Mouse (Mus musculus): ENCODE data around the gene Mettl7a1. TPM values are rescaled to one million over a fixed set of nuclear protein-coding genes. Genes with fewer than 3 reads are reported as not detected.

Gene Mettl7a1
- total RNA-seq, 1 experiment: 11.6 TPM

DNA sequence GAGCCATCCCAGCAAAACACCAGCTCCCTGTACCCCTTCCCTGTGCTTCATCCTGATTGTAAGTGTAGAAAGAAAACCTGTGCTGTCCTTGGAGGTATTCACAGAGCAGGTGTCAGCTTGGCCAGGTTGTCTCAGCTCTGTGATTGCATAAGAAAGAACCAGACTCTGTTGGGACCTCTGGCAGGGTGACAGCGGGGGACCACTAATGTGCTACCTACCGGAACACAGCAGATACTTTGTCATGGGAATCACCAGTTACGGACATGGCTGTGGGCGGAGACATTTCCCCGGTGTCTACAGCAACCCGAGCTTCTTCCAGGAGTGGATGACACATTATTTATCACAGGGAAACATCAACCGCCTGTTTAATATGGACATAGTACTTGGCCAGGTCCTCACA lies 11.6 kb upstream of the Mettl7a1 start:
- TF ChIP-seq CHD2 (IDR thresholded peaks at IDR 0.05; ENCODE audit: low read depth, low read length): no peak
- no peak for TF ChIP-seq ZNF384 (IDR thresholded peaks at IDR 0.05; ENCODE audit: low read depth, low read length)
- no peak for TF ChIP-seq ZC3H11A (IDR thresholded peaks at IDR 0.05; ENCODE audit: borderline replicate concordance, low read depth, low read length)
- no peak for TF ChIP-seq MAFK (IDR thresholded peaks at IDR 0.05; ENCODE audit: insufficient read depth, low read depth, low read length)
- no peak for TF ChIP-seq HCFC1 (IDR thresholded peaks at IDR 0.05; ENCODE audit: borderline replicate concordance, insufficient read depth, low read length)
- H3K4me3 ChIP-seq (ENCODE audit: insufficient read depth in 1 of 2, low read depth in 1 of 2, low read length in 2 of 2, poor library complexity in 1 of 2, severe bottlenecking in 1 of 2): no peak overlapping the region
- in situ Hi-C loops (cut with MboI; ENCODE audit: low sequenced_read_pairs in 2 of 2, unreplicated experiment in 2 of 2): no loop called here
- no peak overlapping the region for H3K27ac ChIP-seq (ENCODE audit: insufficient read depth, low read depth, low read length, poor library complexity, severe bottlenecking)
- H3K9me3 ChIP-seq (ENCODE audit: control insufficient read depth, insufficient read depth, low read depth, low read length): no peaks in the 10 kb centered on the region
- peaks cover 4 to 14% of the 10 kb centered on the region in 2 experiments; a peak in 3 of 4 replicates for H3K4me1 ChIP-seq (ENCODE audit: control insufficient read depth in 2 of 2, insufficient read depth in 2 of 2, low read length in 2 of 2, poor library complexity in 1 of 2)
- DNase-seq (ENCODE audit: low read depth, low spot score): no peak
- H3K36me3 ChIP-seq (ENCODE audit: control insufficient read depth, insufficient read depth, low read length, poor library complexity, severe bottlenecking): no peaks in the 10 kb centered on the region
- H3K9ac ChIP-seq (ENCODE audit: insufficient read depth, low read depth, low read length, poor library complexity, severe bottlenecking): no peak overlapping the region

DNA sequence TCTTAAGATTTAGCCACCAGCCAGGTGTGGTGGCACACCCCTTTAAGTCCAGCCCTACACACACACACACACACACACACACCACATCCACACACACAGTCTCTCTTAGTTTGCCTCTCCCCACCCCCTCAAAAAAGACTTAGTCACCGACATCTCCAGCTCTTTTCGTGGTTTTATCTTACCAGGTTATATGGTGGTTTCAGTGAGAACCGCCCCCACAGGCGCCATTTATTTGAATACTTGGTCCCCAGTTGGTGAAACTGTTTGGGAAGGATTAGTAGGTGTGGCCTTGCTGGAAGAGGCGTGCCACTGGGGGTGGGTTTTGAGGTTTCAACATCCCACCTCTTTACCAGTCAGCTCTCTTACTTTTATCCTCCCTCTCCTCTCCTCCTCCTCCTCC lies 6.1 kb upstream of the Mettl7a1 start:
- TF ChIP-seq MAFK (IDR thresholded peaks at IDR 0.05; ENCODE audit: insufficient read depth, low read depth, low read length): no peak
- TF ChIP-seq CHD2 (IDR thresholded peaks at IDR 0.05; ENCODE audit: low read depth, low read length): no peak
- TF ChIP-seq ZC3H11A (IDR thresholded peaks at IDR 0.05; ENCODE audit: borderline replicate concordance, low read depth, low read length): no peak
- no peak for TF ChIP-seq ZNF384 (IDR thresholded peaks at IDR 0.05; ENCODE audit: low read depth, low read length)
- no peak for TF ChIP-seq HCFC1 (IDR thresholded peaks at IDR 0.05; ENCODE audit: borderline replicate concordance, insufficient read depth, low read length)
- Histone ChIP-seq H3K4me1 (ENCODE audit: control insufficient read depth in 2 of 2, insufficient read depth in 2 of 2, low read length in 2 of 2, poor library complexity in 1 of 2) (peaks cover 5 to 15% of the 10 kb centered on the region in 2 experiments; a peak in 3 of 4 replicates), H3K4me3 (ENCODE audit: insufficient read depth in 1 of 2, low read depth in 1 of 2, low read length in 2 of 2, poor library complexity in 1 of 2, severe bottlenecking in 1 of 2) (no peak overlapping the region), H3K9me3 (ENCODE audit: control insufficient read depth, insufficient read depth, low read depth, low read length) (no peaks in the 10 kb centered on the region), H3K27ac (ENCODE audit: insufficient read depth, low read depth, low read length, poor library complexity, severe bottlenecking) (no peak overlapping the region), H3K36me3 (ENCODE audit: control insufficient read depth, insufficient read depth, low read length, poor library complexity, severe bottlenecking) (no peaks in the 10 kb centered on the region), H3K9ac (ENCODE audit: insufficient read depth, low read depth, low read length, poor library complexity, severe bottlenecking) (no peak overlapping the region)
- DNase-seq (ENCODE audit: low read depth, low spot score): no peak
- in situ Hi-C loops (cut with MboI; ENCODE audit: low sequenced_read_pairs in 2 of 2, unreplicated experiment in 2 of 2): no loop called here

DNA sequence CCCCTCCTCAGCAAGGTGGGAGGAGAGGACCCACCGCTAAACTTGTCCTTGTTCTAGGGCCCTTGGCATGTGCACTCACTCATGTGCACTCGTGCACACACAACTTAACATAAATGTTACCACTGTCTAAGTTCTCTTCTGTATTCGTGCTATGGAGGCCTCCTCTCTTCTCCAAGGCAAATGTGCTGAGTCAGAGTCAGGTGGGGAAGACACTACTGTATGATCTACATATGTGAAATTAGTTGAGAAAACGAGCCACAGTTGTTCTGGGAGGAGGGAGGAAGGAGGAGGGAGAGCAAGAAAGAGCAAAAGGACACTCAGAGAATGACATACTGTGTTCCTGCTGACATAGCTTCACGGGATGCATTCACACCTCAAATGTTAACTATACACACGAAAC lies 3.4 kb upstream of the Mettl7a1 start:
- H3K9ac ChIP-seq (ENCODE audit: insufficient read depth, low read depth, low read length, poor library complexity, severe bottlenecking): no peak overlapping the region
- DNase-seq (ENCODE audit: low read depth, low spot score): no peak
- no peaks in the 10 kb centered on the region for H3K36me3 ChIP-seq (ENCODE audit: control insufficient read depth, insufficient read depth, low read length, poor library complexity, severe bottlenecking)
- TF ChIP-seq ZC3H11A (IDR thresholded peaks at IDR 0.05; ENCODE audit: borderline replicate concordance, low read depth, low read length) (no peak), MAFK (IDR thresholded peaks at IDR 0.05; ENCODE audit: insufficient read depth, low read depth, low read length) (peak; percentile 88), HCFC1 (IDR thresholded peaks at IDR 0.05; ENCODE audit: borderline replicate concordance, insufficient read depth, low read length) (no peak), ZNF384 (IDR thresholded peaks at IDR 0.05; ENCODE audit: low read depth, low read length) (no peak), CHD2 (IDR thresholded peaks at IDR 0.05; ENCODE audit: low read depth, low read length) (no peak)
- H3K27ac ChIP-seq (ENCODE audit: insufficient read depth, low read depth, low read length, poor library complexity, severe bottlenecking): peak overlapping the region; percentile 10; the same call in 1 of the 2 replicates
- no peak overlapping the region for H3K4me3 ChIP-seq (ENCODE audit: insufficient read depth in 1 of 2, low read depth in 1 of 2, low read length in 2 of 2, poor library complexity in 1 of 2, severe bottlenecking in 1 of 2)
- in situ Hi-C loops (cut with MboI; ENCODE audit: low sequenced_read_pairs in 2 of 2, unreplicated experiment in 2 of 2): no loop called here
- H3K9me3 ChIP-seq (ENCODE audit: control insufficient read depth, insufficient read depth, low read depth, low read length): no peaks in the 10 kb centered on the region
- peaks cover 6 to 15% of the 10 kb centered on the region in 2 experiments; a peak in 3 of 4 replicates for H3K4me1 ChIP-seq (ENCODE audit: control insufficient read depth in 2 of 2, insufficient read depth in 2 of 2, low read length in 2 of 2, poor library complexity in 1 of 2)

DNA sequence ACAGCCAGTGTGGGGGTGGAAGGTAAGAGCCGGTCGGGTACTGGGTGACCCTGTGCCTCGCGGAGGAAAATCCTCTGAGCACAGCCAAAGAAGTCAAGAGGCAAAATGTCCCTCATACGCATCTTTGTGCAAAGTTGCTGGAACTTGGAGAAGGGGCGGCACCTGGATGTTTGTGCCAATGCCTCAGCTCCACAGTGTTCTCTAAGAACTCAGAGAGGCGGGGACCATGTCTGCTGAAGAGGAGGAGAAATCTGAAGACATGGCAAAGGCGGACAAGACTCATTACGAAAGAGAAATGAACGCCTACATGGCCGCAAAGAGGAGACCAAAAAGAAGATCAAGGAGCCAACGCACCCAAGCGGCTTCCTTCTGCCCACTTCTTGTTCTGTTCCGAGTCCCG lies 2.4 kb upstream of the Mettl7a1 start:
- in situ Hi-C loops (cut with MboI; ENCODE audit: low sequenced_read_pairs in 2 of 2, unreplicated experiment in 2 of 2): no loop called here
- Histone ChIP-seq H3K4me3 (ENCODE audit: insufficient read depth in 1 of 2, low read depth in 1 of 2, low read length in 2 of 2, poor library complexity in 1 of 2, severe bottlenecking in 1 of 2) (peak overlapping the region; percentile 36 to 55; a peak in 3 of 4 replicates), H3K9ac (ENCODE audit: insufficient read depth, low read depth, low read length, poor library complexity, severe bottlenecking) (peak overlapping the region; percentile 38; the same call in 1 of the 2 replicates)

More for the DNA sequence above, 2.4 kb upstream of the Mettl7a1 start:
- Histone ChIP-seq H3K4me1 (ENCODE audit: control insufficient read depth in 2 of 2, insufficient read depth in 2 of 2, low read length in 2 of 2, poor library complexity in 1 of 2) (peaks cover 9 to 17% of the 10 kb centered on the region in 2 experiments), H3K36me3 (ENCODE audit: control insufficient read depth, insufficient read depth, low read length, poor library complexity, severe bottlenecking) (no peaks in the 10 kb centered on the region), H3K9me3 (ENCODE audit: control insufficient read depth, insufficient read depth, low read depth, low read length) (no peaks in the 10 kb centered on the region), H3K27ac (ENCODE audit: insufficient read depth, low read depth, low read length, poor library complexity, severe bottlenecking) (no peak overlapping the region)
- TF ChIP-seq CHD2 (IDR thresholded peaks at IDR 0.05; ENCODE audit: low read depth, low read length) (no peak), ZC3H11A (IDR thresholded peaks at IDR 0.05; ENCODE audit: borderline replicate concordance, low read depth, low read length) (no peak), ZNF384 (IDR thresholded peaks at IDR 0.05; ENCODE audit: low read depth, low read length) (no peak), MAFK (IDR thresholded peaks at IDR 0.05; ENCODE audit: insufficient read depth, low read depth, low read length) (no peak), HCFC1 (IDR thresholded peaks at IDR 0.05; ENCODE audit: borderline replicate concordance, insufficient read depth, low read length) (no peak)
- DNase-seq (ENCODE audit: low read depth, low spot score): no peak
